Mouse (Mus musculus): ENCODE results near the gene Sqor.

Sqor gene

GRCm38 (mm10) chr2:122784701-122785100 lies 19.7 kb downstream of the Sqor start:
- no peak for DNase-seq (ENCODE audit: low spot score)

GRCm38 (mm10) chr2:122786167-122786566 lies 21.1 kb downstream of the Sqor start:
- DNase-seq (ENCODE audit: low spot score): no peak

- no peak for DNase-seq (ENCODE audit: low spot score)
Observed at GRCm38 (mm10) chr2:122789311-122789710, 24.3 kb downstream of the Sqor start.

- DNase-seq (ENCODE audit: low spot score): no peak
Observed at GRCm38 (mm10) chr2:122789730-122790129, 24.7 kb downstream of the Sqor start.

- DNase-seq (ENCODE audit: low spot score): no peak
Observed at GRCm38 (mm10) chr2:122804392-122804791, 39.4 kb downstream of the Sqor start.

GRCm38 (mm10) chr2:122806040-122806439 lies 41.0 kb downstream of the Sqor start:
- DNase-seq (ENCODE audit: low spot score): no peak

GRCm38 (mm10) chr2:122809027-122809426 lies 44.0 kb downstream of the Sqor start:
- peak; percentile 35 for DNase-seq (ENCODE audit: low spot score)

GRCm38 (mm10) chr2:122816986-122817385 lies 51.9 kb downstream of the Sqor start:
- no peak for DNase-seq (ENCODE audit: low spot score)

GRCm38 (mm10) chr2:122821246-122821645 lies 56.2 kb downstream of the Sqor start:
- DNase-seq (ENCODE audit: low spot score): no peak

GRCm38 (mm10) chr2:122825406-122826236 lies 60.6 kb downstream of the Sqor start:
- DNase-seq (ENCODE audit: low spot score): peak; percentile 81

GRCm38 (mm10) chr2:122826302-122826701 lies 61.3 kb downstream of the Sqor start:
- DNase-seq (ENCODE audit: low spot score): no peak

- DNase-seq (ENCODE audit: low spot score): no peak
Observed at GRCm38 (mm10) chr2:122854636-122855035, 89.6 kb downstream of the Sqor start.

GRCm38 (mm10) chr2:122855354-122855753 lies 90.3 kb downstream of the Sqor start:
- no peak for DNase-seq (ENCODE audit: low spot score)

Measured in retina, embryonic 14.5 days (tissue).